Mouse (Mus musculus) CH12.LX (cell line): Measurements from ENCODE around the gene Prmt8.

Experiments
- CTCF ChIP-seq, 2 experiments: IDR thresholded peaks in 1 of 2; conservative IDR thresholded peaks in 1 of 2; 2 replicates each; pipeline ENCODE4 v1.5.1; 2011 to 2012; ENCODE audit warnings: low read depth in 2 of 2, low read length in 2 of 2, improper control_type of control experiment in 1 of 2, inconsistent platforms in 1 of 2, mild to moderate bottlenecking in 1 of 2, moderate library complexity in 1 of 2
- E2F4 ChIP-seq: IDR thresholded peaks from 2 replicates; pipeline ENCODE4 v1.6.1; 2011; ENCODE audit warnings: low read depth, low read length, improper control_type of control experiment; ENCODE audit not compliant: insufficient replicate concordance
- EP300 ChIP-seq: IDR thresholded peaks from 2 replicates; pipeline ENCODE4 v1.6.1; 2011; ENCODE audit warnings: low read length, improper control_type of control experiment
- ETS1 ChIP-seq: conservative IDR thresholded peaks from 2 replicates; pipeline ENCODE4 v1.6.1; 2012; ENCODE audit warnings: low read depth, mild to moderate bottlenecking, inconsistent platforms, low read length, improper control_type of control experiment, moderate library complexity
- HCFC1 ChIP-seq: IDR thresholded peaks from 2 replicates; pipeline ENCODE4 v1.6.1; 2012; ENCODE audit warnings: low read depth, mild to moderate bottlenecking, inconsistent platforms, low read length, improper control_type of control experiment
- IRF4 ChIP-seq: IDR thresholded peaks from 2 replicates; pipeline ENCODE4 v1.6.1; 2014; ENCODE audit warnings: low read depth, mild to moderate bottlenecking, inconsistent platforms, low read length, improper control_type of control experiment
- MAX ChIP-seq: IDR thresholded peaks from 2 replicates; pipeline ENCODE4 v1.6.1; 2011; ENCODE audit warnings: low read length, improper control_type of control experiment
- NELFE ChIP-seq: IDR thresholded peaks from 2 replicates; pipeline ENCODE4 v1.6.1; 2011; ENCODE audit warnings: low read depth, low read length, improper control_type of control experiment
- NRF1 ChIP-seq: IDR thresholded peaks from 2 replicates; pipeline ENCODE4 v1.6.1; 2014; ENCODE audit warnings: low read depth, mild to moderate bottlenecking, inconsistent platforms, low read length, improper control_type of control experiment, moderate library complexity
- POLR2A ChIP-seq: IDR thresholded peaks from 2 replicates; pipeline ENCODE4 v1.6.1; 2011; ENCODE audit warnings: low read depth, mild to moderate bottlenecking, improper control_type of control experiment, low read length
- SIN3A ChIP-seq: IDR thresholded peaks from 2 replicates; pipeline ENCODE4 v1.6.1; 2012; ENCODE audit warnings: low read length, improper control_type of control experiment, inconsistent platforms
- TCF12 ChIP-seq: IDR thresholded peaks from 2 replicates; pipeline ENCODE4 v1.6.1; 2014; ENCODE audit warnings: low read depth, mild to moderate bottlenecking, inconsistent platforms, low read length, improper control_type of control experiment
- USF1 ChIP-seq: IDR thresholded peaks from 2 replicates; pipeline ENCODE4 v1.6.1; 2014; ENCODE audit warnings: low read depth, mild to moderate bottlenecking, inconsistent platforms, low read length, improper control_type of control experiment
- ZNF384 ChIP-seq: IDR thresholded peaks from 2 replicates; pipeline ENCODE4 v1.6.1; 2012; ENCODE audit warnings: low read depth, low read length, improper control_type of control experiment, inconsistent platforms

GRCm38 (mm10) chr6:127714906-127715305 lies 54.4 kb downstream of the Prmt8 start:
- TF ChIP-seq IRF4 (no peak), CTCF (conservative IDR thresholded peaks at IDR 0.05 in 1 of 2, IDR thresholded peaks at IDR 0.05 in 1 of 2; ENCODE audit: low read depth in 2 of 2, low read length in 2 of 2) (no peak), USF1 (no peak), POLR2A (no peak), NELFE (no peak), HCFC1 (no peak), ZNF384 (no peak), ETS1 (no peak), NRF1 (no peak), MAX (no peak), TCF12 (no peak), SIN3A (no peak), E2F4 (no peak), EP300 (no peak)
